Comparison of ENCODE assay signal across 8 mouse cellular contexts in the genomic region with DNA sequence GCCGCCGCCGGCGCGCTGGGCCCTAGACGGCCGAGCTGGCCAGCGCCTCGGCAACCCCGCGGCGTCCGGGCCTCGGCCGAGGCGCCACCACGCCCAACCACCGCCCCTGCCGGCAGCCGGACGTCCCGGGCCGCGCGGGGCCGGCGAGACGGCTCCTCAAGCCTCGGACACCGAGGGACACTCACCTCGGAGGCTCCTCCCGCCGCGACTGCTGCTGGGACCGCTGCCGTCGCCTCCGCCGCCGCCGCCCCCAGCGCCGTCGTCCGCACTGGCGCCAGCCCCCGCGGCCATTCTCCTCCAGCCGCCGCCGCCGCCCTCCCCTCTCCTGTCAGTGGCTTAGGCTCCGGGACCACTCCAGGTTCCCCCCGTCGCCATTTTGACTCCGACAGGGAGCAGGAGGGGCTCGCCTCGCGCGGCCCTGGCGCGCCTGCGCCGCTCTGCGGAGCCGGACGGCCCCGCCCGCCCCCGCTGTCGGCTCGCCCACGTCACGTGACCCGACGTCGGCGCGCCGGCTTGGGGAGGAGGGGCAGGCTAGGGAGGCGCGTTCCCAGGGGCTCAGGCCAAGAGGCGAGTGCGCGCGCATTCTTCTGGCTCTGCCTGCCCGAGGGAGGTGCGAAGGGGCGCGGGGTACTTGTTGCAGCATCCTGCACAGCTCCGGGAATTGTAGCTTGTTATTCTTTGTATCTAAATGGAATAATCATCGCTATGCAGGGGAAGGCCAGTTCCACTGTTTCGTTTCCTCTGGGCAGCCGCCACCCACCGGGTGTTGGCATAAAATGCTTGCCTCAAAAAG. TPM values are rescaled to one million over a fixed set of nuclear protein-coding genes. Genes with fewer than 3 reads are reported as not detected.
A peak's percentile ranks its signal among the peaks of the same experiment; 100 is the strongest.
DNase-seq lines count a peak whose midpoint lies in the region; ATAC-seq and TF ChIP-seq lines count a peak whose summit lies in the region.

TSS of gene Btbd7 (minus strand) at position 441 of the 793 bp plus-strand sequence.

- H3K9ac ChIP-seq in forebrain, postnatal 0 days = peak within 1 kb of the TSS; percentile 86
- H3K9ac ChIP-seq in lung, embryonic 15.5 days = peak within 1 kb of the TSS; percentile 91

- DNase-seq in G1E (ENCODE audit: low spot score) = peak; percentile 95
- peak; percentile 96 to 98 for DNase-seq in cerebellum, adult 18-20 months
- DNase-seq in forebrain, postnatal 0 days = peak; percentile 98
- peak; percentile 99 for DNase-seq in heart, postnatal 4 days
- peak; percentile 90 to 93 for DNase-seq in layer of hippocampus, adult 8-10 months (ENCODE audit: low spot score in 2 of 2)
- peak; percentile 94 for DNase-seq in ovary, adult 18-20 months (ENCODE audit: low spot score)
- DNase-seq in thymus, postnatal 0 days (ENCODE audit: low spot score) = peak; percentile 98

- ATAC-seq in G1E (ENCODE audit: extremely low read depth, insufficient number of reproducible peaks, low FRiP score, poor library complexity, severe bottlenecking) = peak; percentile 66
- peak; percentile 96 for ATAC-seq in forebrain, postnatal 0 days
- ATAC-seq in lung, embryonic 15.5 days (ENCODE audit: borderline replicate concordance, extremely low read depth, low FRiP score, low TSS enrichment) = peak; percentile 97

- H3K4me1 ChIP-seq in G1E (ENCODE audit: insufficient read depth, low read depth, low read length) = peaks cover 31% of the 10 kb centered on the region
- peaks cover 12% of the 10 kb centered on the region for H3K4me1 ChIP-seq in forebrain, postnatal 0 days (ENCODE audit: insufficient read depth)
- H3K4me1 ChIP-seq in lung, embryonic 15.5 days = peaks cover 17% of the 10 kb centered on the region

- H3K4me2 ChIP-seq in forebrain, postnatal 0 days (ENCODE audit: low read depth) = peak within 1 kb of the TSS; percentile 56
- peak within 1 kb of the TSS; percentile 69 for H3K4me2 ChIP-seq in lung, embryonic 15.5 days

- peak within 1 kb of the TSS; percentile 93 for H3K27ac ChIP-seq in forebrain, postnatal 0 days (ENCODE audit: low read depth, low read length)
- H3K27ac ChIP-seq in lung, embryonic 15.5 days = peak within 1 kb of the TSS; percentile 95

- 5% methylated on average over 89 of the region's 95 CpGs for WGBS in forebrain, postnatal 0 days
- WGBS in lung, embryonic 15.5 days = under 1% methylated on average over 62 of the region's 95 CpGs

- peak within 1 kb of the TSS; percentile 94 for H3K4me3 ChIP-seq in G1E (ENCODE audit: low read depth, low read length)
- peak within 1 kb of the TSS; percentile 96 for H3K4me3 ChIP-seq in forebrain, postnatal 0 days (ENCODE audit: low read depth, low read length)
- H3K4me3 ChIP-seq in lung, embryonic 15.5 days = peak within 1 kb of the TSS; percentile 96

- TF ChIP-seq CTCF in G1E (IDR thresholded peaks at IDR 0.05; ENCODE audit: low read depth, low read length) = no peak
- TF ChIP-seq CTCF in forebrain, postnatal 0 days (IDR thresholded peaks at IDR 0.05; ENCODE audit: low read depth) = no peak

- no peaks in the 10 kb centered on the region for H3K9me3 ChIP-seq in G1E (replicated peaks)
- H3K9me3 ChIP-seq in forebrain, postnatal 0 days (ENCODE audit: low read length) = no peaks in the 10 kb centered on the region
- no peaks in the 10 kb centered on the region for H3K9me3 ChIP-seq in lung, embryonic 15.5 days

- peaks cover 15% of the 10 kb centered on the region for H3K27me3 ChIP-seq in G1E (ENCODE audit: insufficient read depth, low read length)
- H3K27me3 ChIP-seq in forebrain, postnatal 0 days (ENCODE audit: insufficient read depth, low read length) = no peaks in the 10 kb centered on the region
- H3K27me3 ChIP-seq in lung, embryonic 15.5 days = no peaks in the 10 kb centered on the region

- H3K36me3 ChIP-seq in G1E (replicated peaks) = peaks cover 7% of the 10 kb centered on the region
- H3K36me3 ChIP-seq in forebrain, postnatal 0 days (ENCODE audit: insufficient read depth) = no peaks in the 10 kb centered on the region
- H3K36me3 ChIP-seq in lung, embryonic 15.5 days = no peaks in the 10 kb centered on the region

RNA-seq across cellular contexts. Expression of gene Btbd7, which starts in this region (rescaled TPM):
- total RNA-seq in G1E (2014; fragmentation: Nextera tagmentation) (54.8 and 55.8 TPM in 2 replicates), G1E (2017) (35.0 and 39.9 TPM in 2 replicates)
- polyA plus RNA-seq in G1E (2012) = 3.4 and 3.7 TPM in 2 replicates
- total RNA-seq in forebrain, postnatal 0 days (2014; rRNA removed) = 31.2 and 37.8 TPM in 2 replicates
- 5.1 and 7.0 TPM in 2 replicates for polyA plus RNA-seq in forebrain, postnatal 0 days (2015; fragmentation: Nextera tagmentation; extraction: Ambion mirVana)
- 10 to 100 TPM; 34.6 to 35.0 TPM for total RNA-seq in heart, postnatal 4 days (2021)
- 10 to 100 TPM; 19.1 to 24.3 (median 20.9) TPM for total RNA-seq in layer of hippocampus, adult 8-10 months (2022)
- 18.4 and 20.6 TPM in 2 replicates for polyA plus RNA-seq in lung, embryonic 15.5 days (2015; fragmentation: Nextera tagmentation; extraction: Ambion mirVana)
- polyA plus RNA-seq in thymus, postnatal 0 days (2015; fragmentation: Nextera tagmentation; extraction: Ambion mirVana) = 11.0 and 12.9 TPM in 2 replicates

Comparison
In these comparisons a context has a peak if more than half of its experiments do, and no peak if none do; other contexts are left out.
1. Peak in every context shown above with its lines: DNase-seq, ATAC-seq, H3K4me3 ChIP-seq and H3K27ac ChIP-seq.